Mouse (Mus musculus) limb, embryonic 12.5 days (tissue): ENCODE measurements around the gene Plekha7. TPM values are rescaled to one million over a fixed set of nuclear protein-coding genes. Genes with fewer than 3 reads are reported as not detected.
A peak's percentile ranks its signal among the peaks of the same experiment; 100 is the strongest.

Experiments
- ATAC-seq: fragments of 200-750 bp; cut with Nextera tagmentation; 2 replicates; pipeline ENCODE4 v1.8.0; 2017; ENCODE audit warnings: low read depth, moderate TSS enrichment; ENCODE audit not compliant: insufficient number of reproducible peaks, insufficient read depth, low FRiP score, low TSS enrichment
- H3K27ac ChIP-seq: fragments of 300-500 bp; sonication (generic); 2 replicates; pipeline ENCODE4 v1.5.1; 2016; ENCODE audit warnings: mild to moderate bottlenecking, moderate library complexity
- H3K27me3 ChIP-seq: fragments of 300-500 bp; sonication (generic); 2 replicates; pipeline ENCODE4 v1.6.1; 2016; ENCODE audit warnings: mild to moderate bottlenecking, moderate library complexity
- H3K36me3 ChIP-seq: fragments of 300-500 bp; sonication (generic); 2 replicates; pipeline ENCODE4 v1.6.1; 2016; ENCODE audit warnings: mild to moderate bottlenecking, moderate library complexity
- H3K4me1 ChIP-seq: fragments of 300-500 bp; sonication (generic); replicated peaks from 2 replicates; pipeline ENCODE4 v1.6.1; 2016
- H3K4me2 ChIP-seq: fragments of 300-500 bp; sonication (generic); 2 replicates; pipeline ENCODE4 v1.6.1; 2016; ENCODE audit warnings: mild to moderate bottlenecking, moderate library complexity
- H3K4me3 ChIP-seq: fragments of 300-500 bp; sonication (generic); replicated peaks from 2 replicates; pipeline ENCODE4 v1.5.1; 2016; ENCODE audit warnings: mild to moderate bottlenecking
- H3K9ac ChIP-seq: fragments of 300-500 bp; sonication (generic); replicated peaks from 2 replicates; pipeline ENCODE4 v1.6.1; 2016; ENCODE audit warnings: mild to moderate bottlenecking, moderate library complexity
- H3K9me3 ChIP-seq: fragments of 300-500 bp; sonication (generic); 2 replicates; pipeline ENCODE4 v1.6.1; 2016; ENCODE audit warnings: mild to moderate bottlenecking, moderate library complexity
- WGBS: fragments of 180-500 bp; shearing (Covaris S2); methylation state at CpG from one replicate; pipeline ENCODE4 v1.1.7; 2016; 5-methylcytosine and 5-hydroxymethylcytosine counted together
- polyA plus RNA-seq: library from polyadenylated mRNA; unstranded; fragments of >200 nt; fragmentation: Nextera tagmentation; extraction: Ambion mirVana; gene quantifications from 2 replicates; pipeline ENCODE4 v1.2.1, GENCODE M21; 2016

Gene Plekha7
- polyA plus RNA-seq, 1 experiment from 2014 or later: 8.6 TPM

DNA sequence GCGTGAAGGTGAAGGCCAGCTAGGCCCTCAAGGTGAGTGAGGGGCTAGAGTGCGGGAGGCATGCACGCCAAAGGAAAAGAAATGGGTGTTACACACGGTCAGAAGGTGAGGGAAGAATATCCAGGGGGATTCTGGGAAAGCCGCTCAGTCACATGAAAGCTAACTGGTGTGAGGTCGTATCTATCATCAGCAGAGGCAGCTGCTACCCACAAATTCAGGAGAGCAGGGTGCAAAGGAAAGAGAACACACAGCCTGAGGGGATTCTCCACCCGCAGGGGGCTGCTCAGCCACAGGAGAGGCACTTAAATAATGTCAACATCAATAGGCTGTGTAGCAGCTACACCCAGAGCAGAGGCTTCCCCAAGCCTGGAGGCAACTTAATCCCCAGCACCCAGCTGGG is 44.9 kb downstream of the Plekha7 start:
- WGBS: 56% methylated on average over 7 of the region's 7 CpGs
- no peak for ATAC-seq
- Histone ChIP-seq H3K27ac (no peak overlapping the region), H3K36me3 (no peaks in the 10 kb centered on the region), H3K9me3 (no peaks in the 10 kb centered on the region), H3K4me2 (no peak overlapping the region), H3K4me3 (no peak overlapping the region), H3K4me1 (peaks cover 20% of the 10 kb centered on the region), H3K27me3 (no peaks in the 10 kb centered on the region), H3K9ac (0 out of 2 replicates have a peak overlapping the region, but pooled peaks have one; percentile 8)

DNA sequence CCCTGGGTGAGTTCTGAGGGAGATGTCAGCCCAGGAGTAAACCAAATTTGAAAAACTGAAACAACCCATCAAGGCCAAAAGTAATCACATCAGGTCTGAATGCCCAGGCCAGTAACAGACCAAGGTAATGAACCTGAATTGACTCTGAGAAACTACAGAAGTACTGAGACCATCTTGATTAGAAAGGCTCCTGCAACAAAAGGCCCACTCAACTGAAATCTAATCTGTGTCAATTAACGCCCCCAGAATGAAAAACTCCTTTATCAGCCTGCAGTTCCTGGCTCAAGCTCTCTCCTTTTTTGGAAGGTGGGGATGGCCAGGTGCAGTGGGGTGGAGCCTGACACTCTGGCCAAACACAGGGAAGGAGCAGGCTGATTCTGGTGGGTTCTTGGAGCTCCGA is 45.7 kb downstream of the Plekha7 start:
- no peak overlapping the region for H3K27ac ChIP-seq
- 51% methylated on average over 2 of the region's 2 CpGs for WGBS

DNA sequence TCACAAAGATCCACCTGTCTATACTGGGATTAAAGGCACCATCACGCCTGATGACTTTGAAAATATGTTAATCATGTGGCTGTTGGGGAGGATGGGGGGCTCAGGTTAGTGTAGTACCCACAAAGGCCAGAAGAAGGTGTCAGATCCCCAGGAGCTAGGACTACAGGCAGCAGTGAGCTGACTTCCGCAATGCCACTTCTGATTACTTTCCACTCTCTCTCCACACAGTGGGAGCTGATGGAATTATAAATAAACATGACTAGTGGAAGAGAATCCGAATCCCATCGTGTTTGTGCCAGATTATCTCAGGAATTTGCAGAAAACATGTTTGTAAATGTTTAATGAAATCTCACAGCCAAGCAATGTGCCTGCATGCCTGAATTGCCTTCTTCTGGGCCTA is 46.1 kb downstream of the Plekha7 start:
- Histone ChIP-seq H3K27ac (no peak overlapping the region), H3K36me3 (no peaks in the 10 kb centered on the region), H3K4me3 (no peak overlapping the region), H3K4me2 (no peak overlapping the region), H3K9ac (no peak overlapping the region), H3K9me3 (no peaks in the 10 kb centered on the region), H3K4me1 (peaks cover 13% of the 10 kb centered on the region), H3K27me3 (no peaks in the 10 kb centered on the region)
- ATAC-seq: no peak
- WGBS: 44% methylated on average over 4 of the region's 4 CpGs

More for the DNA sequence above, 45.7 kb downstream of the Plekha7 start:
- H3K36me3 ChIP-seq: no peaks in the 10 kb centered on the region
- peaks cover 13% of the 10 kb centered on the region for H3K4me1 ChIP-seq
- no peak overlapping the region for H3K4me2 ChIP-seq
- no peak overlapping the region for H3K4me3 ChIP-seq
- ATAC-seq: no peak
- H3K9ac ChIP-seq: no peak overlapping the region
- no peaks in the 10 kb centered on the region for H3K27me3 ChIP-seq
- no peaks in the 10 kb centered on the region for H3K9me3 ChIP-seq

DNA sequence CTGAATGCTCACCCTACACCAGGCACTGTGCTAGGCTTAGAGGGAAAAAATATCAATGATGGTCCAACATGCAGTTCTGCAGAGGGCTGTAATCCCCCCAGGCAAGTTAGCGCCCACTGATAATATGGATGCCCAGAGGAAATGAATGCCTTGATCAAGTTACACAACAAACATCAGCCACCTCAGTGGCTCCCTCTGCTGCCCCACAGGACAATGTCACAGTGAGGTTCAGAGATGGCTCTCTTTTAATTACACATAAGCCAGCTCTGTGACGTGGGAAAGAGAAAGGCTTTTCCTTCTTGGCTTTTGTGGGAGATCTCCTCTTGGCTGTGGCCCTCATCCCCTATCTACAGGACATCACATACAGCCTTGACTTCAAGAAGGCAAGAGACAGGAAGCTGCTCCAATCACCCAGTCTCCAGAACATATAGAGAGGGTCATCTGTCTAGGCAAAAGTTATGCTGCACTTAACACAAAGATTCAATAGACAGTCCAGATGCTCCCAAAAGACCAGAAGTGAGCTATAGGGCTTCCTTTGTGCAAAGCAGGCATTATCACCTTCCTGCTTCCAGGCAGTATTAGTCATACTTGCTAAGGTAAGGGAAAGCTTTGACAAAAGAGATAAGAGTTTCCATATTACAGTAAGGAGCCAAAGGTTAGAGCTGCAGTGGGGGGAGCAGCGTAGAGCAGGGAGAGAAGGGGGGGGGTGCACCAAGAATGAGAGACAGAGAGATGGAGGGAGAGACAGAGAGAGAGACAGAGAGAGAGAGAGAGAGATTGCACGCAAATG is 47.2 kb downstream of the Plekha7 start:
- H3K27me3 ChIP-seq: no peaks in the 10 kb centered on the region
- no peak overlapping the region for H3K4me3 ChIP-seq
- peaks cover 13% of the 10 kb centered on the region for H3K4me1 ChIP-seq
- no peak overlapping the region for H3K9ac ChIP-seq
- no peak overlapping the region for H3K4me2 ChIP-seq
- WGBS: 72% methylated on average over 4 of the region's 4 CpGs
- no peaks in the 10 kb centered on the region for H3K36me3 ChIP-seq
- no peak overlapping the region for H3K27ac ChIP-seq
- no peaks in the 10 kb centered on the region for H3K9me3 ChIP-seq
- no peak for ATAC-seq

DNA sequence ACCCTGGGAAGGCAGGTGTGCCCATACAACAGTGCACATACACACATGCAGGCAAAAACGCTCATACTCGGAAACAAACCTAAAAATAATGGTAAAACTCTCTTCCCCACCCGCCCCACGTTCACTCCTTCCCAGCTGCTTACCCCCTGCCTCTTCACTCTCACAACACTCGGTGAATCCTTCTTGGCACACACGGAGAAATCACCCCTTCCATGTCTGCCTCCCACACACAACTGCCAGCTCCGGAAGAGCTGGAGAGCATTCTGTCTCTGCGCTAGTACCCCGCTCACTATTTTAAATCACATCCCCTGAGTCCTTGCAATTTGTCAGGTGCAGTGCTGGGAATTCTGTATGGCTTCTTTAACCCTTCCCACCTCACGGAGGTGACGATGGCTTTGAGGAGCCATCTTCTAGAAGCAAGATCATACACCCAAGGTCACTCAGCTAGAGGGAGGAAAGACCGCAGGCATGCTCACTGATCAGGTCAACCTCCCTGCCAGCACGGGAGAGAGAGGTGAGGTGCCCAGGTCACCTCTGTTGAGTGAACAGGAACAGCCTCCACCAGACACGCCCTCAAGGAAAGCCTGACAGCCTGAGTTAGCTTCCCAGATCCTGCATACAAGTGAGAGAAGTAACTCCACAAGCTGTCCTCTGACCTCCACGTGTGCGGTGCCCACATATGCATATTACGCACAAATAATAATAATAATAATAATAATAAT is 49.6 kb downstream of the Plekha7 start:
- H3K4me1 ChIP-seq: peaks cover 3% of the 10 kb centered on the region
- no peak overlapping the region for H3K27ac ChIP-seq
- H3K9ac ChIP-seq: no peak overlapping the region
- H3K27me3 ChIP-seq: no peaks in the 10 kb centered on the region
- H3K4me2 ChIP-seq: no peak overlapping the region
- no peaks in the 10 kb centered on the region for H3K36me3 ChIP-seq
- no peaks in the 10 kb centered on the region for H3K9me3 ChIP-seq
- no peak overlapping the region for H3K4me3 ChIP-seq
- no peak for ATAC-seq
- 83% methylated on average over 17 of the region's 17 CpGs for WGBS

DNA sequence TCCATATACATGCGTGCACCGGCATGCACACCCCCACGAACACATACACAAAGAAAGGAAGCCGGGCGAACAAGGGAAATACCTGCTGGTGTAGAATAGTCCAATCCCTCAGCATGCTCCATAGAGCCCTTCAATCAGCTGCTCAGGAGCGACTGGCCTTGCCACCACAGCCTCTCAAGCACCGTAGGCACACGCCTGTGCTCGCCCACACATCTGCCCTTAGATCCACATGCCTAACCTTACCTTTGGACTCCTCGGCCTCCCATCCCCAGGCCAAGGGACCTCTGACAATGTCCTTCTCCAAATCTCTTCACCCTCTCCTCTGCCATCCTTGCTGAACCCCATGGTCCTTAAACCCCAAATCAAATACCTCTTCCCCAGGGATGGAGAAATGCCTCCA is 50.2 kb downstream of the Plekha7 start:
- Histone ChIP-seq H3K9ac (no peak overlapping the region), H3K4me1 (no peaks in the 10 kb centered on the region), H3K36me3 (no peaks in the 10 kb centered on the region), H3K27ac (no peak overlapping the region), H3K4me3 (no peak overlapping the region), H3K4me2 (no peak overlapping the region), H3K9me3 (no peaks in the 10 kb centered on the region), H3K27me3 (no peaks in the 10 kb centered on the region)
- ATAC-seq: no peak
- 94% methylated on average over 10 of the region's 10 CpGs for WGBS

DNA sequence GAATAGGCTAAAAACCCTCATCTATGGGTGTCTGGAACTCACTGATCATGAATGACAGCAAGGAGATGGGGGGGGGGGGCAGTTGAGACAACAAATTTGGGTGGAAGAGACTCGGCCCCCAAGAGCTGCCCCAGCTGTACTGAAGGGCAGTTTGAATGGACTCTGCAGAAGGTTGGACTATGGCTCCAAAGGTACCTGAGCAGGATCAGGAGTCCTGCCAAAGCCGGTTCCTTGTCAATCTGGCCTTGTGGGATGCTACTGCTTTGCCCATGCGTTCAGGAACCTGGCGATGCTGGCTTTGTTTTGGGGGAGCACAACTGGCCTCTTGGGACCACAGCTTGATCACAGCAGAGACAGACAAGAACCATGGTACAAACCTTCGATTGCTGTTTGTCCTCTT is 52.5 kb downstream of the Plekha7 start:
- Histone ChIP-seq H3K36me3 (no peaks in the 10 kb centered on the region), H3K9me3 (no peaks in the 10 kb centered on the region), H3K4me1 (no peaks in the 10 kb centered on the region), H3K4me3 (no peak overlapping the region), H3K4me2 (no peak overlapping the region), H3K27ac (no peak overlapping the region), H3K9ac (no peak overlapping the region), H3K27me3 (no peaks in the 10 kb centered on the region)
- WGBS: 88% methylated on average over 5 of the region's 5 CpGs
- no peak for ATAC-seq

DNA sequence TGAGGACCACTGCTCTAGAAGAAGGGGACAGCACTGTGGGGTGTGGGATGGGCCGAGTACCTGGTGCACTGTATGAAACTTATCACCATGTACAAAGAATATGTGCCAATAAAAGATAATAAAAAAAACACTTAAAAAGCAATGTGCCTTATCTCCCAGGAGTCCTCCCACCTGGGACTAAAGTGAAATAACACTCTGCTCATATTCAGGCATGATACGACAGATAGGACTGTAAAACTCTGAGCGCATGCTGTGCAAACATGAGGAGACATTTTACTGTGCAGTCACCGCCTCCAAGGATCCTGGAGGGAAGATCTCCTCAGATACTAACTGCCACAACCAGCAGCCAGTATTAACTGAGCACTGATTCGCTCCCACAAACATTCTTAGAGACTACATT is 53.5 kb downstream of the Plekha7 start:
- Histone ChIP-seq H3K9me3 (no peaks in the 10 kb centered on the region), H3K4me2 (no peak overlapping the region), H3K9ac (no peak overlapping the region), H3K27me3 (no peaks in the 10 kb centered on the region), H3K4me1 (no peaks in the 10 kb centered on the region), H3K27ac (no peak overlapping the region), H3K4me3 (no peak overlapping the region), H3K36me3 (no peaks in the 10 kb centered on the region)
- 82% methylated on average over 5 of the region's 5 CpGs for WGBS
- no peak for ATAC-seq

DNA sequence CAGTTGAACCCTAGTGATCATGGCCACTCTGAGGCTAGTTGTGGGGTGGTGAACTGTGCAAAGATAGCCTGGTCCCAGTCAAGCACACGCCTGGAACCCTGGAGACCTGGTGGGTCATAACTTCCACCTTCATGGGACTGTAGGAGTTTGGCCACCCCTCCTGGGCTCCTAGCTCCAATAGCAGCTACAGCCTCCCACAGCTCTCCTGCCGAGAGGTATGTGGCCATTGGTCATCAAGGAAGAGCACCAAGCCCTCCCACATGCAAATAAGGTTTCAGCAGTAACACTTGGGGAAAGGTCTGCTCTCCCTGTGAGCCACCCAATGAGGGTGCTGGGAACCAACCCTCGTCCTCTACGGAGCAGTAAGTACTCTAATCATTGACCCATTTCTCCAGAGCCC is 55.7 kb downstream of the Plekha7 start:
- no peaks in the 10 kb centered on the region for H3K9me3 ChIP-seq
- no peaks in the 10 kb centered on the region for H3K27me3 ChIP-seq
- ATAC-seq: no peak
- 77% methylated on average over 4 of the region's 4 CpGs for WGBS
- H3K4me2 ChIP-seq: no peak overlapping the region
- H3K36me3 ChIP-seq: no peaks in the 10 kb centered on the region
- no peak overlapping the region for H3K9ac ChIP-seq
- H3K4me3 ChIP-seq: no peak overlapping the region
- H3K27ac ChIP-seq: no peak overlapping the region
- no peaks in the 10 kb centered on the region for H3K4me1 ChIP-seq

DNA sequence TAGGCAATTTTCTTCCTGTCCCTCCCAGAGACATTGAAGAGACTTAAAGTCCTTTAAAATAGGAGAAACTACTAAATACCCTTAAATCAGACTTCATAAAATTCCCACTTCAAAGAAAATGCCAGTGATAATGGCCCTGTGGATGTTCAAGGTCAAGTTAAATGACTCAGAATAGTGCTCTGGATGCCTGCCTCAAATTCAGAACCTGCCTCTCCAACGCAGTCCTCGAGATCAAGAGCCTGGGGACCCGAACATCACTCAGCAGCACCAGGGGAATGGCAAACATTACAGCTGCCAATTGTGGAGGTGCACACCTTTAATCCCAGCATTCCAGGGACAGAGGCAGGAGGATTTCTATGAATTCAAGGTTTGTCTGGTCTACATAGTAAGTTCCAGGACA is 56.7 kb downstream of the Plekha7 start:
- ATAC-seq: no peak

DNA sequence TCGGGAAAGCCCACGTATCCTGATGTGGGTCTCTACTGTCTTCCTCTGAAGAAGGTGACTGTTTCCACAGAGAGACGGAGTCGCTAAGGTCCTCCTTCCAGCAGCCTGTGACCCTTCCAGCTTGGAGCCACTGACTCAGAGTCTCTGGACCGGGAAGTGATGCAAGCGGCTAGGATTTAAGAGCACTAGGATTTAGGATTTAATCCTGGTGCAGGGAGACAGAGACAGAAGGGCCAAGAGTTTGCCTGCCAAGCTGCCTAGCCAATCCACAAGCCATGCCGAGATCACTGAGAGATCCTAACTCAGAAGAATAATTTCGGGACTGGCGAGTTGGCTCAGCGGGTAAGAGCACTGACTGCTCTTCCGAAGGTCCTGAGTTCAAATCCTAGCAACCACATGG is 59.6 kb downstream of the Plekha7 start:
- ATAC-seq: no peak
- H3K4me1 ChIP-seq: peaks cover 16% of the 10 kb centered on the region
- no peaks in the 10 kb centered on the region for H3K9me3 ChIP-seq
- H3K4me2 ChIP-seq: no peak overlapping the region
- H3K27me3 ChIP-seq: no peaks in the 10 kb centered on the region
- H3K27ac ChIP-seq: no peak overlapping the region
- no peaks in the 10 kb centered on the region for H3K36me3 ChIP-seq
- whole genome bisulfite sequencing: 95% methylated on average over 11 of the region's 11 CpGs
- no peak overlapping the region for H3K9ac ChIP-seq
- no peak overlapping the region for H3K4me3 ChIP-seq

More for the DNA sequence above, 56.7 kb downstream of the Plekha7 start:
- no peaks in the 10 kb centered on the region for H3K36me3 ChIP-seq
- no peak overlapping the region for H3K27ac ChIP-seq
- H3K4me3 ChIP-seq: no peak overlapping the region
- peaks cover 6% of the 10 kb centered on the region for H3K4me1 ChIP-seq
- H3K4me2 ChIP-seq: no peak overlapping the region
- no peaks in the 10 kb centered on the region for H3K27me3 ChIP-seq
- 65% methylated on average over 3 of the region's 3 CpGs for WGBS
- no peak overlapping the region for H3K9ac ChIP-seq
- H3K9me3 ChIP-seq: no peaks in the 10 kb centered on the region
